Mouse (Mus musculus): Measurements from ENCODE around the gene Lsm6. TPM values are rescaled to one million over a fixed set of nuclear protein-coding genes. Genes with fewer than 3 reads are reported as not detected.
"Not testable (repeated sequence)": the region's sequence is repeated elsewhere in the genome, so short reads cannot be mapped to it uniquely, and the experiment has no call there.

Gene Lsm6
- 143 and 152 TPM in 2 replicates for total RNA-seq (2021)
- long read RNA-seq, transcript Lsm6-204 (3 exons, 541 nt): minor isoform, 7 of 73 reads
- long read RNA-seq, transcript Lsm6-203 (5 exons, 3,792 nt): major isoform, 41 of 73 reads
- long read RNA-seq, transcript Lsm6-201 (4 exons, 2,107 nt): minor isoform, 19 of 73 reads
- long read RNA-seq, partial matches to known transcripts: 1 of 73 reads
- long read RNA-seq, other reads (novel, unspliced or antisense): 5 of 73 reads

GRCm38 (mm10) chr8:78820673-78821310 is at the start of gene Lsm6:
Gene Lsm6, minus strand, starts transcription at chr8:78821140.
- DNase-seq: peak; percentile 99

GRCm38 (mm10) chr8:78867036-78867435 is 46.1 kb upstream of the Lsm6 start:
- peak; percentile 38 for DNase-seq

GRCm38 (mm10) chr8:78863001-78863400 is 42.1 kb upstream of the Lsm6 start:
- DNase-seq: no peak

GRCm38 (mm10) chr8:78862046-78862445 is 41.1 kb upstream of the Lsm6 start:
- DNase-seq: no peak

GRCm38 (mm10) chr8:78860789-78861188 is 39.8 kb upstream of the Lsm6 start:
- DNase-seq: no peak

GRCm38 (mm10) chr8:78857421-78857820 is 36.5 kb upstream of the Lsm6 start:
- DNase-seq: no peak

GRCm38 (mm10) chr8:78852279-78852678 is 31.3 kb upstream of the Lsm6 start:
- DNase-seq: no peak

GRCm38 (mm10) chr8:78847240-78847639 is 26.3 kb upstream of the Lsm6 start:
- DNase-seq: no peak

- no peak for DNase-seq
Measured at GRCm38 (mm10) chr8:78844559-78844958, 23.6 kb upstream of the Lsm6 start.

- DNase-seq: no peak
Measured at GRCm38 (mm10) chr8:78838656-78839413, 17.9 kb upstream of the Lsm6 start.

- peak; percentile 60 for DNase-seq
Measured at GRCm38 (mm10) chr8:78836091-78836490, 15.2 kb upstream of the Lsm6 start.

- DNase-seq: no peak
Measured at GRCm38 (mm10) chr8:78828414-78828813, 7.5 kb upstream of the Lsm6 start.

GRCm38 (mm10) chr8:78824515-78824914 is 3.6 kb upstream of the Lsm6 start:
- no peak for DNase-seq

GRCm38 (mm10) chr8:78819973-78820372 is 967 bp downstream of the Lsm6 start:
- not testable (repeated sequence) for DNase-seq

GRCm38 (mm10) chr8:78814743-78815142 is 6.2 kb downstream of the Lsm6 start:
- no peak for DNase-seq

- no peak for DNase-seq
Measured at GRCm38 (mm10) chr8:78813021-78813420, 7.9 kb downstream of the Lsm6 start.

GRCm38 (mm10) chr8:78812446-78812845 is 8.5 kb downstream of the Lsm6 start:
- DNase-seq: no peak

- DNase-seq: no peak
Measured at GRCm38 (mm10) chr8:78811748-78812147, 9.2 kb downstream of the Lsm6 start.

GRCm38 (mm10) chr8:78810207-78810675 is 10.7 kb downstream of the Lsm6 start:
- DNase-seq: no peak

- no peak for DNase-seq
Measured at GRCm38 (mm10) chr8:78809454-78810206, 11.3 kb downstream of the Lsm6 start.

GRCm38 (mm10) chr8:78808888-78809287 is 12.1 kb downstream of the Lsm6 start:
- no peak for DNase-seq

- no peak for DNase-seq
Measured at GRCm38 (mm10) chr8:78808439-78808838, 12.5 kb downstream of the Lsm6 start.
